Mouse (Mus musculus) stomach, embryonic 15.5 days (tissue): Measurements from ENCODE around the gene Gpc6. TPM values are rescaled to one million over a fixed set of nuclear protein-coding genes. Genes with fewer than 3 reads are reported as not detected.

ENCODE experiments used
- ATAC-seq: fragments of 200-750 bp; cut with Nextera tagmentation; 2 replicates; pipeline ENCODE4 v1.8.0; 2017; ENCODE audit warnings: low read depth, moderate number of reproducible peaks, moderate TSS enrichment; ENCODE audit not compliant: insufficient read depth, low FRiP score
- H3K27ac ChIP-seq: fragments of 300-500 bp; sonication (generic); 2 replicates; pipeline ENCODE4 v1.5.1; 2015; ENCODE audit warnings: mild to moderate bottlenecking, inconsistent platforms
- H3K27me3 ChIP-seq: fragments of 300-500 bp; sonication (generic); replicated peaks from 2 replicates; pipeline ENCODE4 v1.6.1; 2015; ENCODE audit warnings: inconsistent platforms
- H3K36me3 ChIP-seq: fragments of 300-500 bp; sonication (generic); 2 replicates; pipeline ENCODE4 v1.6.1; 2015; ENCODE audit warnings: inconsistent platforms
- H3K4me1 ChIP-seq: fragments of 300-500 bp; sonication (generic); 2 replicates; pipeline ENCODE4 v1.6.1; 2015; ENCODE audit warnings: inconsistent platforms
- H3K4me2 ChIP-seq: fragments of 300-500 bp; sonication (generic); 2 replicates; pipeline ENCODE4 v1.6.1; 2015; ENCODE audit warnings: mild to moderate bottlenecking, inconsistent platforms
- H3K4me3 ChIP-seq: fragments of 300-500 bp; sonication (generic); replicated peaks from 2 replicates; pipeline ENCODE4 v1.5.1; 2015; ENCODE audit warnings: inconsistent platforms
- H3K9ac ChIP-seq: fragments of 300-500 bp; sonication (generic); 2 replicates; pipeline ENCODE4 v1.6.1; 2015; ENCODE audit warnings: inconsistent platforms
- H3K9me3 ChIP-seq: fragments of 300-500 bp; sonication (generic); 2 replicates; pipeline ENCODE4 v1.6.1; 2016; ENCODE audit warnings: inconsistent platforms
- WGBS: fragments of 180-500 bp; shearing (Covaris S2); methylation state at CpG from one replicate; pipeline ENCODE4 v1.1.7; 2015; 5-methylcytosine and 5-hydroxymethylcytosine counted together
- polyA plus RNA-seq: library from polyadenylated mRNA; unstranded; fragments of >200 nt; fragmentation: Nextera tagmentation; extraction: Ambion mirVana; gene quantifications from 2 replicates; pipeline ENCODE4 v1.2.1, GENCODE M21; 2015

Gene Gpc6
- polyA plus RNA-seq, 1 experiment from 2014 or later, result 52.4 TPM

DNA sequence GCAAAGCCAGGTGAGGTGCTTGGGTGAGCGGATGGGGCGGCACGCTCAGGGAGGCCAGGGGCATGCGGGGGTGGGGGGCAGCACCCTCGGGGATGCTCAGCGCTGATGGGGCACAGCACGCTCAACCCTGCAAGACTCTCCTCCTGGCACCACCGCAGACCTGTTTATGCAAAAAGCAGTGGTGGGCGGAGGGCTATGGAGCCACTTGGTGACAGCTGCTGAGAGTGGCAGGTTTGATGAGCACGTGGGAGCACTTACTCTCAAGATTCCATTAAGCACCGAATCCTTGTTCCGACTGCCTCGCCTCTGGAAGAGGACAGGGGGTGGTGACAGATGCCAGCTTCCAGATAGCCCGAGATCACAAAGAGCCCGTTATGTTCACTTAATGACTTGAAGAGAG lies 1026.2 kb downstream of the Gpc6 start:
- no peaks in the 10 kb centered on the region for H3K27me3 ChIP-seq
- no peak overlapping the region for H3K4me3 ChIP-seq
- no peaks in the 10 kb centered on the region for H3K4me1 ChIP-seq
- no peak for ATAC-seq
- no peaks in the 10 kb centered on the region for H3K9me3 ChIP-seq
- WGBS, result 64% methylated on average over 15 of the region's 15 CpGs
- no peak overlapping the region for H3K9ac ChIP-seq
- H3K36me3 ChIP-seq, result no peaks in the 10 kb centered on the region
- no peak overlapping the region for H3K27ac ChIP-seq
- no peak overlapping the region for H3K4me2 ChIP-seq

DNA sequence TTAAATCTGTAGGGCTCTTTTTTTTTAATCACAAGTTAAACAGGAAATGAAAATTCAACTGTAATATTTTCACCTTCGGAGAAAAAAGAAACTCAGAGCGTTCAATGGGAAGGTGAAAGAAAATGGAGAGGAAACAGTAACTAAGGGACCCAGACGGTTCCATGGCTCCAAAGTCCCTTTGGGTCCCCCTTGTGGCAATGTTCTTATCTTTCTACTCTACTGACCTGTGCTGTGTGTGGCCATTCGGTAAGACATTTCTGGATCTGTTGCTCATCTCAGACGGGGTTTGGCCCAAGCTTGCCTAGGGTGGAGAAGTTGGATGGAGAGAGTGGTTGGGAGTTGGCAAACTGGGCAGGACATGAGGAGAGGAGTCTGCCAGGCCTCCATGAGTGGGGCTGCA lies 1026.6 kb downstream of the Gpc6 start:
- no peak for ATAC-seq
- Histone ChIP-seq H3K9ac (no peak overlapping the region), H3K9me3 (no peaks in the 10 kb centered on the region), H3K27me3 (no peaks in the 10 kb centered on the region), H3K4me2 (no peak overlapping the region), H3K27ac (no peak overlapping the region), H3K4me3 (no peak overlapping the region), H3K4me1 (no peaks in the 10 kb centered on the region), H3K36me3 (no peaks in the 10 kb centered on the region)
- WGBS, result 46% methylated on average over 5 of the region's 5 CpGs

DNA sequence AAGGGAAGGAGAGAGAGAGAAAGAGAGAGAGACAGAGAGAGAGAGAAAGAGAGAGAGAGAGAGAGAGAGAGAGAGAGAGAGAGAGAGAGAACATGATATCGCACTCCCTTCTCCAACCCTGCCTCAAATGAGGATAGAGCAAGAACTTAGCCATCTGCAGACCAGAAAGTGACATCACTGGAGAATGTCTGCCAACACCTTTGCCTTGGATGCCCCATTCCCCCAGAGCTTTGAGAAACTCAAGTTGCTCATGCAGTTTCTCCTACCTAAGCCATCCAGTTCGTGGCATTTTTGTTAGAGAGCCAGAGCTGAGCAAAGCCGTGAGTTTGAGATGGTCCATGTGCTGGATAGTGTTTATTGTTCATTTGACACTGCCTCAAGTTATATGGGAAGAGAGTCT lies 1030.9 kb downstream of the Gpc6 start:
- Histone ChIP-seq H3K9ac (no peak overlapping the region), H3K4me1 (no peaks in the 10 kb centered on the region; the same call in 1 of the 2 replicates), H3K27me3 (no peaks in the 10 kb centered on the region), H3K27ac (no peak overlapping the region), H3K4me3 (no peak overlapping the region), H3K4me2 (no peak overlapping the region), H3K36me3 (no peaks in the 10 kb centered on the region), H3K9me3 (no peaks in the 10 kb centered on the region)
- ATAC-seq, result no peak
- 76% methylated on average over 3 of the region's 3 CpGs for WGBS

DNA sequence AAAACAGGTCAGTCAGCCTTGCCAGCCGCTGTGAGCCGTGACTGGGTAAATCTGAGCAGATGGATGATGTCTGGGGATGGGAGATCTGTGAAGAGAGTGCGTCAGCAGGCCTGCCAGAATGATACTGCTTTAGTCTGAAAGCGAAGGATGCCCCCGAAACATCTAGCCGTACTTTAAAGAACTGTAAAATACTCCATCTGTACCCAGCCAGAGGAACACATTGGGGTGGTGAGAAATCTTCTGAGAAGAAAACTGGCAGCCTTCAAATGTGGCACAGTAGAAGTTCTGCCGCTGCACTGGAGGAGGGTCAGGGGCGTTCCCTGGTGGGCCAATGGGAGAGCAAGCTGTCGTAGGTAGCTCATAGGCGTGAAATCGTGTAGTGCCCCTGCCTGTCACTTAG lies 1033.3 kb downstream of the Gpc6 start:
- Histone ChIP-seq H3K4me2 (no peak overlapping the region), H3K27ac (no peak overlapping the region), H3K4me3 (no peak overlapping the region), H3K36me3 (no peaks in the 10 kb centered on the region), H3K9ac (no peak overlapping the region), H3K9me3 (no peaks in the 10 kb centered on the region), H3K4me1 (no peaks in the 10 kb centered on the region; the same call in 1 of the 2 replicates), H3K27me3 (no peaks in the 10 kb centered on the region)
- no peak for ATAC-seq
- WGBS, result 90% methylated on average over 11 of the region's 11 CpGs

DNA sequence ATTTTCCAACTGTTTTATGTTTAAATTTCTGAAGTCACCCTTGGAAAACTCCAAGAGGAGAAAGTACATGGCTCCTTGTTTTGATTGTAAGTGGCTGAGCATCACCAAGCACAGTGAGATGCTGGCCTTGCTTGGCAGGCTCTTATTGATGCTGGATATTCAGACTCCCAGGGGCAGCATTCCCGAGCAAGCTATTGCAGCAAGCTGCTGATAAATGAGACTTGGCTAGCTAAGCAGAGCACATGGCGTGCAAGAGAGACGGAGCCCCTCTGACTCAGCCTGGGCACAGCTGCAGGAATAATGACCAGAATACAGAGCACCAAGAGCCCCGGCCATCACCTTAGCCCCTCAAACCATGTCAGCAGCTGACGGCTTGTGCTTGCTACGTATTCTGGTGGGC lies 1036.2 kb downstream of the Gpc6 start:
- H3K4me1 ChIP-seq, result no peaks in the 10 kb centered on the region; the same call in 1 of the 2 replicates
- no peak for ATAC-seq
- H3K4me3 ChIP-seq, result no peak overlapping the region
- no peaks in the 10 kb centered on the region for H3K36me3 ChIP-seq
- H3K9me3 ChIP-seq, result no peaks in the 10 kb centered on the region
- no peak overlapping the region; the same call in 1 of the 2 replicates for H3K27ac ChIP-seq
- no peak overlapping the region for H3K9ac ChIP-seq
- no peak overlapping the region for H3K4me2 ChIP-seq
- no peaks in the 10 kb centered on the region for H3K27me3 ChIP-seq
- WGBS, result 44% methylated on average over 6 of the region's 6 CpGs

DNA sequence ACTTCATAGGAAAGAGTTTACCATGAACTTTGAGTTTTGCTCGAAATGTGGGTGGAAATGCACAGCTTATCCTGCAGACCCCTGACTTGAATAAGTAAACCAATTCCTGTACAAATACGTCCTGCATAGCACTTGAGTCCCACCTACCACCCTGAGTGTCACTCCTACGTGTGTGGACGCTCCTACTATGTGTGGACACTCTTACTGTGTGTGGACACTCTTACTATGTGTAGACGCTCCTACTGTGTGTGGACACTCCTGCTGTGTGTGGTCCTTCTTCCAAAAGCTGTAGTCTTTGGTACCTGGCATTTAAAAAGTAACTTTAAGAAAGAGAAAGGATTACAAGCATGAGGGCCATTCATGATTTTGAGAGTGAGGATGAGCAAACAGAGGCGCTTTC lies 1036.7 kb downstream of the Gpc6 start:
- no peak for ATAC-seq
- no peak overlapping the region for H3K27ac ChIP-seq
- no peak overlapping the region for H3K4me3 ChIP-seq
- no peaks in the 10 kb centered on the region for H3K27me3 ChIP-seq
- no peaks in the 10 kb centered on the region; the same call in 1 of the 2 replicates for H3K4me1 ChIP-seq
- 79% methylated on average over 6 of the region's 6 CpGs for WGBS
- no peaks in the 10 kb centered on the region for H3K9me3 ChIP-seq
- H3K36me3 ChIP-seq, result no peaks in the 10 kb centered on the region
- H3K9ac ChIP-seq, result no peak overlapping the region
- no peak overlapping the region for H3K4me2 ChIP-seq

DNA sequence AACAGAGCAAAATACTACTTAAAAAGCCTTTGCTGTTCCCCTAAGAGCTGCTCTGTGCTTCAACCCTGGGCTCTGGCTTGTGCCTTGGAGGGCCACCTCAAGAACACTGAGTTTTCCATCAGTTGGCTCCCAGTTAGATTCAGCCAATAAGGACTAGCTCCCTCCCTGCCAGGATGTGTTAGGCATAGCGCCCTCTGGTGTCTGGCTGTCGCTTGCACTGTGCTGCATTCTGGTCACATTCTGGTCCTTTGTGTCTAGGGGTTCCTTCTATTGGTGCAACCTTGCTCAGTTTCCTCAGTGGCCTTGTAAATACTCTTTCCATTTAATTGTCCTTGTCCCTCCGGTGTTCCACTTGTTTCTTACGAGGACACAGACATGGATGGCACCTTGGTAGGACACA lies 1037.3 kb downstream of the Gpc6 start:
- no peak overlapping the region for H3K9ac ChIP-seq
- H3K27me3 ChIP-seq, result no peaks in the 10 kb centered on the region
- H3K4me1 ChIP-seq, result no peaks in the 10 kb centered on the region; the same call in 1 of the 2 replicates
- H3K27ac ChIP-seq, result no peak overlapping the region
- 68% methylated on average over 4 of the region's 4 CpGs for WGBS
- no peak overlapping the region for H3K4me3 ChIP-seq
- ATAC-seq, result no peak
- no peaks in the 10 kb centered on the region for H3K9me3 ChIP-seq
- no peak overlapping the region for H3K4me2 ChIP-seq
- no peaks in the 10 kb centered on the region for H3K36me3 ChIP-seq

DNA sequence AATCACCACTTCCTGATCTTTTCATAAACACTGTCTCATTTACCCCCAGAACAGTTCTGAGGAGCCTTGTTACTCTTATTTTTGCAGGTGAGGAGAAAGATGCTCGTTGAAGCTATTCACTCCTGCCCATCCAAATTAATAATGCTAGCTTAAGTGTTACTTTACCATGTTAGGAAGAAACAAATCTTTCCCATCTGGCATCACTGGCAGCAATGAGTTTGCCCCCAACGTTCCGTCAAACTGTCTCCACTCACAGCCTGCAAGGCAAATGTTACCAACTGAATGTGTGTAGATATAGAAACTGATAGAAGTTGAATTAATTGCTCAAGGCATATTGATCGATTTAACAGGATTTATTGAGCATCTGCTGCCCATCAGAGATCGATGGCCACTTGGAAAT lies 1047.5 kb downstream of the Gpc6 start:
- Histone ChIP-seq H3K27me3 (no peaks in the 10 kb centered on the region), H3K27ac (no peak overlapping the region), H3K9me3 (no peaks in the 10 kb centered on the region), H3K36me3 (no peaks in the 10 kb centered on the region), H3K4me3 (no peak overlapping the region), H3K4me2 (no peak overlapping the region), H3K4me1 (no peaks in the 10 kb centered on the region), H3K9ac (no peak overlapping the region)
- 86% methylated on average over 5 of the region's 5 CpGs for WGBS
- no peak for ATAC-seq

DNA sequence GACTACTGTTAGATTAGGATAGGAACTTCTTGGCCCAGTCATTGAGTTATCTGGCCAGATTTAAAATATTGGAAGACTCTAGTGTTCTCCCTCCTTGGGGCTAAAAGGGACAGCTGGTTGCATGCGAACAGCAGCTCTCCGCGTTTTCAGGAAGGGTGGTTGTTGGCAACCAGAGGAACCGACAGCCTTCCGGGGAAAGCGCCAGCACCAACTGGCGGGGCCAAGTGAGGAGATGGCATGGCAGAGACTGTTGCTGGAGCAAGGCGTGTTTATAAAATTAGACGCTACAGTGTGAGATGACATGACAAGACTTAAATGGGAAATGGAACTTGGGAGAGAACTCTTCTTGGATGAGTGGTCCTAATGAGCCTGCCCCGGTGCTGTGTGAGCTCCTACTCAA lies 1056.4 kb downstream of the Gpc6 start:
- H3K27ac ChIP-seq, result no peak overlapping the region
- H3K4me1 ChIP-seq, result no peaks in the 10 kb centered on the region
- WGBS, result 94% methylated on average over 10 of the region's 10 CpGs
- no peaks in the 10 kb centered on the region for H3K27me3 ChIP-seq
- no peaks in the 10 kb centered on the region for H3K9me3 ChIP-seq
- H3K4me3 ChIP-seq, result no peak overlapping the region
- no peak for ATAC-seq
- no peak overlapping the region for H3K4me2 ChIP-seq
- no peaks in the 10 kb centered on the region for H3K36me3 ChIP-seq
- H3K9ac ChIP-seq, result no peak overlapping the region

DNA sequence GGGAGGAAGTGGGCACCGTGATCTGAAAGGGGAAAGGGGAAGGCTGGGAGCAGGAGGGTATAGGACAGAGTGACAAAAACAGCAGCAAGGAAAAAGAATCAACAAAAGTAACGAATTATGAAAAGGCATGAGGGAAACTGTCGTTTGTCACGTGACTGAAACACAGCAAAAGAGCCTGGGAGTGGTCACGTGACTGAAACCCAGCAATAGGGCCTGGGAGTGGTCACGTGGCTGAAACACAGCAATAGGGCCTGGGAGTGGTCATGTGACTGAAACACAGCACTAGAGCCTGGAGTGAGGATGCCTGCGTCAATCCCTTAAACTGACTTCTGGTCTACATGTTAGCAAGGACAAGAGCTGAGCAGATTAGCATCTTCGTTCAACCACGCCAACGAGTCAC lies 1063.3 kb downstream of the Gpc6 start:
- WGBS, result 89% methylated on average over 10 of the region's 10 CpGs
- H3K27me3 ChIP-seq, result no peaks in the 10 kb centered on the region
- H3K4me3 ChIP-seq, result no peak overlapping the region
- no peaks in the 10 kb centered on the region for H3K9me3 ChIP-seq
- H3K4me2 ChIP-seq, result no peak overlapping the region
- H3K36me3 ChIP-seq, result no peaks in the 10 kb centered on the region
- ATAC-seq, result no peak
- H3K4me1 ChIP-seq, result no peaks in the 10 kb centered on the region
- H3K27ac ChIP-seq, result no peak overlapping the region
- no peak overlapping the region for H3K9ac ChIP-seq

DNA sequence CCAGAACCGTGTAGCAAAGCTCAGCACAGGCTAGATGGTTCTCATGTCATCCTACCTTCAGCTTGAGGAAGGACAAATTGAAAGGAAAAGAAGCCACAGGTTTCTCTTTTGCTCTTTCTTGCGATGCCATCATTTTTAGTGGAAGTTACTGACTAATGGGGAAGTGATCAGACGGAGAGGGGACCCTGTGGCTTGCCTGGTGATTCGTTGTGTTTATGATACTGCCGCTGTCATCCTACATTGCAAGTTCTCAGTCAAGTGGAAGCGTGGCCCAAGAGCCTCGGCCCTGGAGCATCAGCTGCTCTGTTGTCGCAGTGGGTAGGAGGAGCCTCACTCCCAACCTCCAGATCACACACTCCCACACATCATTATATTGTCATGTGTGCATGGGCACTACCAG lies 1065.1 kb downstream of the Gpc6 start:
- WGBS, result 65% methylated on average over 8 of the region's 8 CpGs
- H3K4me2 ChIP-seq, result no peak overlapping the region
- no peak overlapping the region for H3K4me3 ChIP-seq
- H3K27me3 ChIP-seq, result no peaks in the 10 kb centered on the region
- no peak overlapping the region for H3K9ac ChIP-seq
- no peaks in the 10 kb centered on the region for H3K36me3 ChIP-seq
- no peaks in the 10 kb centered on the region for H3K9me3 ChIP-seq
- no peak for ATAC-seq
- H3K27ac ChIP-seq, result no peak overlapping the region
- H3K4me1 ChIP-seq, result no peaks in the 10 kb centered on the region

DNA sequence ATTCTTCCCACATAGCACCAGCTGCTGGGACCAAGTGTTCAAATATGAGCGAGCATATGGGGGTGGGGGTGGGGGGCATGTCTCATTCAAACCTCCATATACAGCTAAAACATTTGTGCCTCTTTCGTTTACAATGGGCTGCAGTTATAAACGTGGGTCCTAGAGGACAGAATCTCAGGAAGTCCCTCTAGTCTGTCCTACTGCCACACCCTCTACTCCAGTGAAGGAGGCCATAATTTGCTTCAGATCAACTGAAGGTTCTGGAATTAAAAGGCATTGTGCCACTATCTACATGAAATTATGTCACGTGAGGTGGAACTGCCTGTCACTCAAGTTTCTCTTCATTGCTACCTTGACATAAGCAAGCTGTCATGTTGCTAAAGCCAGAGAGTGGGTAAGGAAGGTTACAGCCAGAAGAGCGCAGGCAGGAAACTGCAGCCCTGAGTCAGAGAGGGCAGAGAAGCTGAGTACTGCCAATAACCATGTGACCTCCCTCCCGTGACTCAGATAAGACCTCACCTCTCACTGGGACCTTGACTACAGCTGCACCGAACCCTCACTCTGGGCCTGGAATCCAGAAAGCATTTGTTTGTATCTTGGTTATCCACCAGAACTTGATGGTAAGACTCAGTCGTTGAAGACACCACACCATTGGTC lies 1067.6 kb downstream of the Gpc6 start:
- Histone ChIP-seq H3K27me3 (no peaks in the 10 kb centered on the region), H3K36me3 (no peaks in the 10 kb centered on the region), H3K4me3 (no peak overlapping the region), H3K9me3 (no peaks in the 10 kb centered on the region), H3K4me2 (no peak overlapping the region), H3K27ac (no peak overlapping the region), H3K4me1 (no peaks in the 10 kb centered on the region), H3K9ac (no peak overlapping the region)
- no peak for ATAC-seq
- 59% methylated on average over 8 of the region's 8 CpGs for WGBS

DNA sequence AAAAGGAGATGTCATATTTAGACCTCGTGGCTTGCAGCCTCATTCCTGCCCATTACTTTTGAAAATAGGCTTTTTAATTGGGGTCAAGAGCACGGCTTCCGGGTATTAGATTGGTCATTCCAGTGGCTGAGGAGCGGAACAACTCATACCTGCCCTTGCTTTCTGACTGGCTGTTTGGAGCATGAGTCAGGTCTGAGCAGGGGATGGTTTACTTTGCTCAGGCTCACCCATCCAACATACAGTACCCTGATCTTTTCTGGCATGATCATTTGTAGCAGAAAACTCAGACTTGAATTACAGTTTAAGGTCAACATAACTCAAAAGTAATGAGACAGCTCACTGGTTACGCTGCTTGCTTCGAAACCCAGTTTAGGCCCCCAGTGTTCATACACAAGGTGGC lies 1068.7 kb downstream of the Gpc6 start:
- Histone ChIP-seq H3K36me3 (no peaks in the 10 kb centered on the region), H3K4me2 (no peak overlapping the region), H3K9me3 (no peaks in the 10 kb centered on the region), H3K27ac (no peak overlapping the region), H3K9ac (no peak overlapping the region), H3K4me3 (no peak overlapping the region), H3K4me1 (no peaks in the 10 kb centered on the region), H3K27me3 (no peaks in the 10 kb centered on the region)
- whole genome bisulfite sequencing, result 83% methylated on average over 6 of the region's 6 CpGs
- no peak for ATAC-seq
